Mouse (Mus musculus): ENCODE results near the gene Nfe2. TPM values are rescaled to one million over a fixed set of nuclear protein-coding genes. Genes with fewer than 3 reads are reported as not detected.
"Not testable (repeated sequence)": the region's sequence is repeated elsewhere in the genome, so short reads cannot be mapped to it uniquely, and the experiment has no call there.

Gene Nfe2
- polyA plus RNA-seq, 1 experiment from 2014 or later = 4.9 TPM

- no peak overlapping the region for H3K9ac ChIP-seq
- no peak overlapping the region for H3K4me3 ChIP-seq
- no peak for ATAC-seq (ENCODE audit: insufficient number of reproducible peaks, insufficient read depth, low FRiP score, low TSS enrichment)
- WGBS = 73% methylated on average over 6 of the region's 6 CpGs
- H3K27ac ChIP-seq = peak overlapping the region; percentile 69
- no peak overlapping the region for H3K4me2 ChIP-seq (replicated peaks)
- no peaks in the 10 kb centered on the region for H3K27me3 ChIP-seq
- H3K9me3 ChIP-seq = peaks cover 3% of the 10 kb centered on the region; the same call in 1 of the 2 replicates
- H3K4me1 ChIP-seq = peaks cover 31% of the 10 kb centered on the region
- peaks cover 45% of the 10 kb centered on the region for H3K36me3 ChIP-seq
Observed at GRCm38 (mm10) chr15:103290417-103290816, 32.2 kb upstream of the Nfe2 start.

- Histone ChIP-seq H3K36me3 (peaks cover 45% of the 10 kb centered on the region), H3K9ac (no peak overlapping the region), H3K9me3 (peaks cover 3% of the 10 kb centered on the region; the same call in 1 of the 2 replicates), H3K4me2 (replicated peaks) (no peak overlapping the region), H3K27me3 (no peaks in the 10 kb centered on the region), H3K4me1 (peaks cover 32% of the 10 kb centered on the region), H3K27ac (peak overlapping the region; percentile 69), H3K4me3 (no peak overlapping the region)
- no peak for ATAC-seq (ENCODE audit: insufficient number of reproducible peaks, insufficient read depth, low FRiP score, low TSS enrichment)
- 54% methylated on average over 5 of the region's 5 CpGs for WGBS
Observed at GRCm38 (mm10) chr15:103289600-103289999, 31.4 kb upstream of the Nfe2 start.

- H3K4me2 ChIP-seq (replicated peaks) = no peak overlapping the region
- no peaks in the 10 kb centered on the region for H3K9me3 ChIP-seq
- H3K27ac ChIP-seq = no peak overlapping the region
- H3K4me1 ChIP-seq = peaks cover 32% of the 10 kb centered on the region
- ATAC-seq (ENCODE audit: insufficient number of reproducible peaks, insufficient read depth, low FRiP score, low TSS enrichment) = no peak
- no peak overlapping the region for H3K9ac ChIP-seq
- H3K36me3 ChIP-seq = peaks cover 17% of the 10 kb centered on the region; the same call in 1 of the 2 replicates
- no peak overlapping the region for H3K4me3 ChIP-seq
- WGBS = 76% methylated on average over 1 of the region's 1 CpGs
- no peaks in the 10 kb centered on the region for H3K27me3 ChIP-seq
Observed at GRCm38 (mm10) chr15:103285778-103286417, 27.7 kb upstream of the Nfe2 start.

GRCm38 (mm10) chr15:103284647-103285046 lies 26.4 kb upstream of the Nfe2 start:
- no peak for ATAC-seq (ENCODE audit: insufficient number of reproducible peaks, insufficient read depth, low FRiP score, low TSS enrichment)
- Histone ChIP-seq H3K4me2 (replicated peaks) (no peak overlapping the region), H3K4me3 (no peak overlapping the region), H3K27ac (peak overlapping the region; percentile 32; the same call in 1 of the 2 replicates), H3K36me3 (0 out of 2 replicates have a peak, but pooled peaks cover 6% of the 10 kb centered on the region), H3K27me3 (no peaks in the 10 kb centered on the region), H3K4me1 (peaks cover 20% of the 10 kb centered on the region), H3K9ac (no peak overlapping the region), H3K9me3 (no peaks in the 10 kb centered on the region)
- 34% methylated on average over 2 of the region's 2 CpGs for WGBS

- no peak for ATAC-seq (ENCODE audit: insufficient number of reproducible peaks, insufficient read depth, low FRiP score, low TSS enrichment)
- no peak overlapping the region for H3K27ac ChIP-seq
- 57% methylated on average over 3 of the region's 3 CpGs for WGBS
- H3K9me3 ChIP-seq = no peaks in the 10 kb centered on the region
- H3K36me3 ChIP-seq = 0 out of 2 replicates have a peak, but pooled peaks cover 5% of the 10 kb centered on the region
- no peak overlapping the region for H3K9ac ChIP-seq
- H3K27me3 ChIP-seq = no peaks in the 10 kb centered on the region
- no peak overlapping the region for H3K4me2 ChIP-seq (replicated peaks)
- H3K4me3 ChIP-seq = no peak overlapping the region
- H3K4me1 ChIP-seq = peaks cover 15% of the 10 kb centered on the region; the same call in 1 of the 2 replicates
Observed at GRCm38 (mm10) chr15:103284066-103284465, 25.9 kb upstream of the Nfe2 start.

- H3K27me3 ChIP-seq = no peaks in the 10 kb centered on the region
- 92% methylated on average over 3 of the region's 3 CpGs for WGBS
- H3K27ac ChIP-seq = no peak overlapping the region
- H3K4me3 ChIP-seq = no peak overlapping the region
- no peak for ATAC-seq (ENCODE audit: insufficient number of reproducible peaks, insufficient read depth, low FRiP score, low TSS enrichment)
- H3K9me3 ChIP-seq = no peaks in the 10 kb centered on the region
- no peaks in the 10 kb centered on the region for H3K36me3 ChIP-seq
- H3K4me1 ChIP-seq = peaks cover 12% of the 10 kb centered on the region; the same call in 1 of the 2 replicates
- H3K9ac ChIP-seq = no peak overlapping the region
- H3K4me2 ChIP-seq (replicated peaks) = no peak overlapping the region
Observed at GRCm38 (mm10) chr15:103281465-103282205, 23.4 kb upstream of the Nfe2 start.

- no peak for ATAC-seq (ENCODE audit: insufficient number of reproducible peaks, insufficient read depth, low FRiP score, low TSS enrichment)
- Histone ChIP-seq H3K4me1 (peaks cover 12% of the 10 kb centered on the region; the same call in 1 of the 2 replicates), H3K27ac (no peak overlapping the region), H3K9ac (no peak overlapping the region), H3K36me3 (no peaks in the 10 kb centered on the region), H3K4me2 (replicated peaks) (no peak overlapping the region), H3K9me3 (no peaks in the 10 kb centered on the region), H3K4me3 (no peak overlapping the region), H3K27me3 (no peaks in the 10 kb centered on the region)
- 73% methylated on average over 3 of the region's 3 CpGs for WGBS
Observed at GRCm38 (mm10) chr15:103280817-103281464, 22.7 kb upstream of the Nfe2 start.

- ATAC-seq (ENCODE audit: insufficient number of reproducible peaks, insufficient read depth, low FRiP score, low TSS enrichment) = no peak
- Histone ChIP-seq H3K4me1 (0 out of 2 replicates have a peak, but pooled peaks cover 3% of the 10 kb centered on the region), H3K27ac (no peak overlapping the region), H3K27me3 (no peaks in the 10 kb centered on the region), H3K9me3 (no peaks in the 10 kb centered on the region), H3K9ac (no peak overlapping the region), H3K36me3 (no peaks in the 10 kb centered on the region), H3K4me2 (replicated peaks) (no peak overlapping the region), H3K4me3 (no peak overlapping the region)
- 68% methylated on average over 3 of the region's 3 CpGs for WGBS
Observed at GRCm38 (mm10) chr15:103279750-103280149, 21.5 kb upstream of the Nfe2 start.

- 49% methylated on average over 7 of the region's 7 CpGs for WGBS
- Histone ChIP-seq H3K27ac (no peak overlapping the region; the same call in 1 of the 2 replicates), H3K4me3 (no peak overlapping the region), H3K9ac (no peak overlapping the region), H3K4me1 (0 out of 2 replicates have a peak, but pooled peaks cover 3% of the 10 kb centered on the region), H3K4me2 (replicated peaks) (no peak overlapping the region), H3K9me3 (no peaks in the 10 kb centered on the region), H3K27me3 (no peaks in the 10 kb centered on the region), H3K36me3 (no peaks in the 10 kb centered on the region)
- no peak for ATAC-seq (ENCODE audit: insufficient number of reproducible peaks, insufficient read depth, low FRiP score, low TSS enrichment)
Observed at GRCm38 (mm10) chr15:103277949-103278348, 19.7 kb upstream of the Nfe2 start.

GRCm38 (mm10) chr15:103275943-103276342 lies 17.7 kb upstream of the Nfe2 start:
- H3K9ac ChIP-seq; H3K4me2 ChIP-seq (replicated peaks); H3K4me3 ChIP-seq; H3K27me3 ChIP-seq; H3K9me3 ChIP-seq; H3K4me1 ChIP-seq; H3K27ac ChIP-seq; H3K36me3 ChIP-seq; ATAC-seq (ENCODE audit: insufficient number of reproducible peaks, insufficient read depth, low FRiP score, low TSS enrichment): not testable (repeated sequence)
- 91% methylated on average over 3 of the region's 3 CpGs for WGBS

- H3K27me3 ChIP-seq = no peaks in the 10 kb centered on the region
- H3K4me1 ChIP-seq = 0 out of 2 replicates have a peak, but pooled peaks cover under 1% of the 10 kb centered on the region
- peak within 1 kb of the TSS; percentile 79 for H3K9ac ChIP-seq
- 0% methylated on average over 38 of the region's 38 CpGs for WGBS
- no peaks in the 10 kb centered on the region for H3K9me3 ChIP-seq
- H3K4me2 ChIP-seq (replicated peaks) = peak within 1 kb of the TSS; percentile 60
- no peaks in the 10 kb centered on the region for H3K36me3 ChIP-seq
- peak; percentile 99 for ATAC-seq (ENCODE audit: insufficient number of reproducible peaks, insufficient read depth, low FRiP score, low TSS enrichment)
- H3K27ac ChIP-seq = peak within 1 kb of the TSS; percentile 48; the same call in 1 of the 2 replicates
- peak within 1 kb of the TSS; percentile 88 for H3K4me3 ChIP-seq
Observed at GRCm38 (mm10) chr15:103272419-103273279, 14.4 kb upstream of the Nfe2 start, which contains the start of gene Copz1. Copz1 (plus strand) TSS chr15:103272714.

All from embryonic facial prominence, embryonic 12.5 days (tissue).